Mouse (Mus musculus) thymus, adult 2 months (tissue): Measurements from ENCODE around the gene Zbtb38.

Source experiments
- CTCF ChIP-seq: fragments of 200-500 bp; IDR thresholded peaks from 2 replicates; pipeline ENCODE4 v1.5.1; 2012; ENCODE audit warnings: mild to moderate bottlenecking, control low read depth, low read length, moderate library complexity, borderline replicate concordance; ENCODE audit not compliant: control insufficient read depth, poor library complexity, insufficient read depth; ENCODE audit errors: extremely low read depth
- POLR2A ChIP-seq: fragments of 200-500 bp; IDR thresholded peaks from 2 replicates; pipeline ENCODE4 v1.6.1; 2012; ENCODE audit warnings: mild to moderate bottlenecking, low read length, control low read depth, moderate library complexity; ENCODE audit not compliant: control insufficient read depth, poor library complexity, insufficient read depth; ENCODE audit errors: extremely low read depth

- TF ChIP-seq POLR2A (no peak), CTCF (no peak)
Observed at GRCm38 (mm10) chr9:96765410-96765809, 12.8 kb upstream of the Zbtb38 start.
